Mouse (Mus musculus): ENCODE measurements at regions not wholly inside any gene's neighbourhood (a gene's known extent, or its start where the extent isn't known, plus 50 kb on each side); places are given as distances from the start of the nearest gene placed in this dataset.
A peak's percentile ranks its signal among the peaks of the same experiment; 100 is the strongest.

DNA sequence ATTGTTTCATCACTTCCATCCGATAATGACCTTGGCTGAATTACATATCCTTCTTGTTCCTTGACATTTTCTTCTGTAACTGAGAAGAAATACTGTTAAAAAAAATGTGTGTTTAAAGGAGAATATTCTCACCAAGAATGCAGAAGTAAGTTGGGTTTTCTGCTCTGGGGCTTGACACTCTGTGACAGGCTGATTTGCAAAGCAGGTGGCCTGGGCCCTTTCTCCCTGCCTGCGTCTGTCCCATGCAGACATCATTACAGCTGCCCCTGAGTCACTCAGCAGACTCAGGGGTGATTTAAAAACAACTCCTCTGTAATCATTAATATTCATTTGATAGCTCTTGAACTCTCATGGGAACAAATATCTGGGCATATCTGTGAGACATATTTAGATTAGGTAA lies 229.4 kb upstream of the Synpr start:
- DNase-seq (ENCODE audit: low read depth, low spot score), result no peak

DNA sequence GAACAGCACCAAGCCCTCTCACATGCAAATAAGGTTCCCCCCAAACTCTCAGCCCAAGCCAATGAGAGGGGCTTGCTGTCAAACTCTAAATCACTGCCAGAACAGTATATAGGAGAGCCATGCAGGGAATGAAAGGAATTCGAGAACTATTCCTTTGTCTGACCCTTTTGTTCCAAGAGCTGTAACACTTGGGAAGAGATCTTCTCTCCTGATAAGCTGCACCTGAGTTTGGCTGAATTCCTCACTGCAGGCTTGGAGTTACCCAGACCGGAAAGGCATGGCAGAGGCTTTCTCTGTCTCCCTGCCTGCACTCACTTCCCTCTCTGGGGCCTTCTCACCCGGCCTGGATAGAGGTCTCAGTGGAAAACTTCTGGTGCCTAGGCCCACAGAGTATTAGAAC lies 219.7 kb upstream of the Cadps start:
- peak; percentile 70 for DNase-seq (ENCODE audit: low read depth, low spot score)

DNA sequence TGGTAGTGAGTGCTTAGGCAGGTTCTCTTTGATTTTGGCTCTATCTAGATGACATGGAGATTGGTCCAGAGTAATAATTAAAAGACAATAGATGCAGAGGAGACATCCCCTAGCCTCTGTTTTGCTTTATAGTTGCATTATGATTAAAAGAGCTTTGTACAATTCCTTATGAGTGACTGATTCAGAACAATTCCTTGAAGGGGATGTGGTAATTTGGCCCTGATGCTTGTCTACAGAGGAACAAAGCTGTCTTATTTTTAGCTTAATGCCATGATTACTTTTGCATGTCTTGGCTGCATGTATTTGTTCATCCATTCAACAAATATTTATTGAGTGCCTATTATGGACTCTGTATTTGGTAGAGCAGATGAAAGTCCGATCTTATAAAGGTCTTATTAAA lies 218.9 kb upstream of the Cadps start:
- no peak for DNase-seq (ENCODE audit: low read depth, low spot score)

DNA sequence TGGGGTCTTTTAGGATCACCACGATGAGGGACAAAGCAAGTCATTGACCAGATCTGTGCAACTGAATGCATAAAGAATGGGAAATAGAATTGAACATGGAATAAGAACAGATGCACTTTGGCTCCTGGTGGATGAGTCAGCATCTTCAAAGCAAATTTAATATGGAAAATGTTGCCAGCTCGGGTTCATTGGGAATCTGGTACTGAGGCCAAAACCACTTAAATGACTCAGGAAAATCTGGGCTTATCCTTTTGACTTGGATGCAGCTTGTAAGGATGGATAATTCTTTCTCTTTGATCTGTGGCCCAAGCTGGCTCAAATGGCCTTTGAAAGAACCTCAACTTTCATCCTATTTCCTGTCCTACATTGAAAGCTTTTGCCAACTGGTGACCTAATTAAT lies 217.3 kb upstream of the Cadps start:
- DNase-seq (ENCODE audit: low read depth, low spot score), result no peak

DNA sequence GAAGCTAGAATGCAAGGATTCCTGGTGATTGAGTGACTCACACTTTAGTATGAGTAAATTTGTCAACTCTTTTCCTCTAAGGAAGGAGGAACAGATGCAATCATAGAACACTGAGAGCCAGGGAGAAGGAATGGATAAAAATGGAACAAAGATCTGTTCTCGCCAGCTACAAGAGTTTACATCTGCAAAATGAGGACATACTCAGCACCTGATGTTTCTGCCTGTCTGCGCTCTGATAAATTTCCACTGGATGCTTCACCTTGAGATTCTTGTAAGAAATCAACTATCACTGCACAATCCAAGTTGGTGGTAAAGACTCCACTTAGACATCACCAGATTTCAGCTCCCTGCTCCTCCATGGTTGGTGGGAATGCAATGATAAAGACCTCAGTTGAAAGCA lies 214.5 kb upstream of the Cadps start:
- DNase-seq (ENCODE audit: low read depth, low spot score), result no peak

DNA sequence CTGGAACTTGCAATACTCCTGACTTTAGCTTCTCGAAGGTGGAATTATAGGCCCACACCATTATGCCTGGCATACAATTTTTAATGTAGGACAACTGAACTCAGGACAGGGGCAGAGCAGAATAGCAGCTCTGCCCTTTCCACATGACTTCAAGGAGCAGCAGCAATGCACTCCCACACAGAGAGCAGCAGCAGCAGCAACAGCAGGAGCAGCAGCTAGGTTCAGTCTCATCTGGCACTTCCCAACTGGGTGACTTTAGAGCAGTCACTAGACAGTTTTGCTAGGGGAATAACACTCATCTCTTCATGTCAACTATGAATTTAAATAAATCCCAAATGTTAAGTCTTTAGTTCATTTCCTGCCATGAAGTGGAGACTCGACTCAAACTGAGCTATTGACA lies 206.9 kb upstream of the Cadps start:
- DNase-seq (ENCODE audit: low read depth, low spot score), result no peak

DNA sequence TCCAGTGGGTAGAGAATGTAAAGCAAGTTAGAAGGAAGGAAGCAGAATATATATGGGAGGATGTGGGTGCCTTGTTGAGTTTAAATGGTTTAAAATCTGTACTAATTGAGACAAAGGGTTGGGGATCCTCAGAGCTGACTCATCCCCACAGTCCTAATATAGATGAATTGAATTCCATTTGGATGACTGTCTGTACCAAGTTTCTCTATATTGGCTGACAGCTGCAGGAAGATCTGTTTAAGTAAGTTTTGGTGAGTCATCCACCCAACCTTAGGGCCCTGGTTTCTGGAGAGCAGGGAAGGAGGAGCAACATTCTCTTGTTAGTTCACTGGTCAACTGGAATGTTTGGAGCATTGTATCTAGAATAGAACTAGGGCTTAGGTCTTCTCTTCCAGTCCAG lies 199.9 kb upstream of the Cadps start:
- no peak for DNase-seq (ENCODE audit: low read depth, low spot score)

DNA sequence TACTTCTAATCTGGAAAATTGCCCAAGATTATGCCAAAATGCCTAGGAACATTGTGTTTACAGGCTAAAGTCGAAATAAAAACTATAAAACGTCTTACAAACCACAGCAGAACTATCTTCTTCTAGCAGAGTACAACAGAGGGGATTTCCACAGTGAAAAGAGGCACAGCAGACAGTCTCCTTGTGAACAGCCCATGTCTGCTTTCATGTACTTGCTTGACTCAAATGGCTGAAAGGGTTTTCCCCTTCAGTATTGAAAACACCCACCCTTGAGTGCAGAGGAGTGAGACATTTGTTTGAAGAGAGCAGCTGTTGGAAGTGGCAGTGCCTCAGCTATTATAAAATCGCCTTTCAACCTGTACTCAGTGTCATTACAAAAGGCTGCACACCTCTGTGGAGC lies 188.2 kb upstream of the Cadps start:
- no peak for DNase-seq (ENCODE audit: low read depth, low spot score)

DNA sequence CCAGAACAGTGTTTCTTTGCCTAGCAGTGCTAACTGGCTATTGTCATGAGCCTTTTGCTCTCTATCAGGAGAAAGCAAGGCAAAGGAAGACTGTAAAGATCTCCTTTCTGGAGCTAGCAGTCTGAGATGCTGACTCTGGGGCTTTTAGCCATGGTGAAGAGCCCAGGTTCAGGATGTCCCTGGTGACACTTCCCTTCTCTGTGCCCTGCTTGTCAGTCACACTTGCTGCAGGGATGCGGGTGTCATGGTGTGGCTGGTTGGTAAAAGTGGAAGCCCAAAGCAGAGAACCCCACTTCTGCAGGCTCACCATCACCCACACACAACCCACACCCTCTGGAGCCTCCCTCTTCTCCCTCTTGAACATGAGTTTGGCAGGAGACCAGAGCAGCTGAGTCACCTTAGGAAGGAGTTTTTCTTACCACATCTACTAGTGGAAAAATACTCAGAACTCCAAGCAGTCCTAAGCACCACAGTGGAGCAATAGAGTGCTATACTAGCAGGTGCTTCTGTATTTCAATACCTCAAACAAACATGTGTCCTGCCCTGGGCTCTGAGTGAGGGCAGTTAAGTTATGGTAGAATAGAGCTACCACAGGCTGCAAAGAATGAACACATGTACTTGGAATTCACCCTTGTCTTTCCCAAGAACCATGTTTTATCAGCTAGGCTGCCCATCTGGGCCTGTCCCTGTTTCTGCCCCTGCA lies 178.3 kb upstream of the Cadps start:
- DNase-seq (ENCODE audit: low read depth, low spot score), result no peak

DNA sequence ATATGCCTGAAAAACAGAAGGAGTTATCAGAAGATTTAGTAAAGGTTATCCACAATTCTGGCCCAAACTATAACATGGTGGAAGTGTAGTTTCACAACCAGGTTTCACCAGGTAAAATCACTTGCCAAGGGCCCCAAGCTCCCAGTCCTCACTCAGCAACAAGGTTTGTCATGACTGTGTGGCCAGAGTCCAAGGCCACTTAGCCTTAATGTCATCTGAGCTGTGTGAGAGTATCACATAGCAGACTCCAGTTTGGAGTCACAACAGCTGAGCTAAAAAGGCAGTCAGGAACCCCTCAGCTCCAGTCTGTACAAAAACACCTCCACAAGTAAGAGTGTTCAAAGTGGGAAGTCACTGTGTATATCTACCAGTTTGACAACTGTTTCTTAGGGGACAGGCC lies 156.5 kb upstream of the Cadps start:
- no peak for DNase-seq (ENCODE audit: low read depth, low spot score)

DNA sequence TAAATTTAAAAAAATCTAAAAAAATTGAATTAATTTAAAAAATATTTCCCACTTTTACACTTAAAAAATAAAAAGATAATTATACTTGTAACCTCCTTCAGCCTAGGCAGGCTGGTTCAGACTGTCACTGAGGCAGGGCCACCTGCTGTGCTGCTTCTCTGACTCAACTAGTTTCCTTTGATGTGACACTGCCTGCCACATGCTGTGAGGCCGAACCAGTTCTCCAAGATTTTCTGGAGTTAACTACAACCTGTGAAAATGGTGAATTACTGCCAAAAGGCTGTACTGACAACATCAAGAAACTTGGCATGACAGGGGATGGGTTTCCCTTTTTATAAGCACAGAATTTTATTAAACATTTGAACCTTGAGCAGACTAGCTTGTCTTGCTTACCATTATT lies 143.6 kb upstream of the Cadps start:
- peak; percentile 59 for DNase-seq (ENCODE audit: low read depth, low spot score)

DNA sequence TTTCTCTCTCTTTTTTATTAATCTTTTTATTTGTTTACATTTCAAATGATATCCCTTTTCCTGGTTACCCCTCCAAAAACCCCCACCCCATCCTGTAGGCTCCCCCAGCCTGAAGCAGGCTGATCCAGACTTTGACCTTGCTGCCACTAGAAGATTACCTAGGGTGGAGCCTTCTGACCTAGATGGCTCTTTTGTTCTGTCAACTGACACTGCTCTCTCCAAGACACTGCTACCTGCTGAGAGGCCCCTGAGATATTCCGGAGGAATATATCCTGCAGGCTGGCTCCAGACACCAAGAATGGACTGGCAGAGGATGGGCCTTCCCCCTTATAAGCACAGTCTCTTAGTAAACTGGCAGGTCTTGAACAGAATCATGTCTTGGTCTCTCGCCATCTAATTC lies 135.0 kb upstream of the Cadps start:
- DNase-seq (ENCODE audit: low read depth, low spot score), result peak; percentile 62

DNA sequence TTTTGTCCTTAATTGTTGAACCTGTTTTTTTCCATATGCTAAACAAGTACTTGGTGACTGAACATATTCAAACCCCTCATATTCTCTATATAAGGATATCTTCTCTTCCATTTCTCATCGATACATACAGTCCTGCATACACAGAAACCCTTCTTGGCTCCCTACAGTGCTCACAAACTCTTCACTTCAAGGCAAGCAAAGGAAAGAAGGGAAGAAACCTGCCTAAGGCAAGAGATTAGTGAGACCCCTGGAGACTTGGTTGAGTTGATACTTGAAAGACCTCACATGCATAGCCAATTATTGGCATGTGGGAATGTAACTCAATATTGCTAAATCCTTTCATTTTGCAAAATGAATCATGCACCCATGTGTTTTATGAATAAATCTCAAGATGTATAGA lies 128.0 kb upstream of the Cadps start:
- no peak for DNase-seq (ENCODE audit: low read depth, low spot score)

DNA sequence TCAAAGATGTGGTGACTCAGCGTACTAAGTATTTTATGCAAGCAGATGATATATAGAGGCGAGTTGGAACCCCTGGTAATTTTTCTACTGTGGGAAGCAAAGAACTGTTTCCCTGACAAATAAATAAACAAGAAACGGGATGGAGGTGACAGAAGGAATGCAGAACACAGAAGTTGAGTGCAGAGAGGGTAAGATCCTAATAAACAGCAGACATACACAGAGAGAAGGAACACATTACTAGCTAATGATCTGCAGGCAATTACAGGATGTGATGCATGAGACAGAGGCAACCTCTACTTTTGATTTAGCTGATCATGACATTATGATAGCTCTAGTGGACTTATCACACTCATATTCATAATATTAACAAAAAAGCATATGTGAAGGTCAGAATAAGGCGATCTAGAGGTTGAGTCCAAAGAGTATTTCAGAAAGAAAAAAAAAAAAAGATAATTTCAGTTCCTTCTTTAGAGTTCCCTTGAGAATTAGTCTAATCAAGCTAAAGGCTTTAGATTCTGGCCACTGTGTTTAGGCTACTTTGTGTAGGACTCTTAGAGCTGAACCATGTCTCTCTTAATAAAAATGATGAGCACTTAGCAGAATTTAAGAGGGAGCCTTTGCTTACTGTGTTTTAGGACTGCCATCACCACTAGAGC lies 115.9 kb upstream of the Cadps start:
- no peak for DNase-seq (ENCODE audit: low read depth, low spot score)

DNA sequence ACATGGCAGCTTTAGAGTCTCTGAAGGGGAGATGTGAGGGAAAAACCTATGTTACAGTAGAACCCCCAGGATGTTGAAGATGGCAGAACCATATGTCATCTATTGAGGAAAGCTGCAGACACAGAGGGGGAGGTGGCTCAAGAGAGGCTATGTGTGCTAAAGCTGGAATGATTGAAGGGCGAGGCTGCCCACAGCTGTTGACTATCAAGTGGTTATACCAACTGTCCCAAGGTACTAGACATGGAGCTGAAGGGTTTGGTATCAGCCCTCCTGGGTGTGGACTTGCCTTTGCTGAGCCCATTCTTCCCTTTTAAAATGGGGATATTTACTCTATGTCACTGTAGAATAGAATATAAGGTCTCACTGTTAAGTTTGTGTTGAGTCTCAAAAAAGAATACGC lies 113.5 kb upstream of the Cadps start:
- no peak for DNase-seq (ENCODE audit: low read depth, low spot score)

DNA sequence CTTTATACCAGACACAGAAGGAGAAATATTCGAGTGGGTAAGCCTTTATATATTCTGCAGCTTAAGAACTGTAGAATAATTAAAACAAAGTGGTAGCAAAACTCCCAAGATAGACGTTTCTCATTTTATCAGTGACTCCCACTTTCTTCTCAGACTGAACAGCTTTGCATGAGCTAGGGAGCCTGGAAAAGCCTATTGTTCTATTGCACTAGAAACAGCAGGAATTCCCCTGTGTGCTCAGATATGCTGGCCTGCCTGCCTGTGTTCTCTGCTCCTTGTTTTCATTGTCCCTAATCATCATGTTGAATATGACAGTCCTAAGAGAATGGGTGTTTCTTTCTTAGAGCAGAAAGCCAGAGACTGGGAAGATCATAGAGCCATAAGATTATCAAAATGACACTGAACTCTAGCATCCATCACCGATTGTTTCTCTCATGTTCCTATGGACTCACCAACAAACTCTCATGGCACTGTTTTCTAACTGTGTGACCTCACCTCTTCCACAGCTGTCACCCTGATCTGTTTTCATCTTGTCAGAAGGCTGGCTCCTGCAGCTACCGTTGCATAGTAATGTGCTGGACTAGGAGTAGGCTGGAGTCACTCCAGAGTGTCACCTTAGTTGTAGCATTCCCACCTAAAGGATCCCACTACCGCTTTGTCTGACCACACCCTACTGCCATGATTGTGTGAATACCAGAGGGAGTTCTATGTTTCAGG lies 108.9 kb upstream of the Cadps start:
- peak; percentile 20 for DNase-seq (ENCODE audit: low read depth, low spot score)

DNA sequence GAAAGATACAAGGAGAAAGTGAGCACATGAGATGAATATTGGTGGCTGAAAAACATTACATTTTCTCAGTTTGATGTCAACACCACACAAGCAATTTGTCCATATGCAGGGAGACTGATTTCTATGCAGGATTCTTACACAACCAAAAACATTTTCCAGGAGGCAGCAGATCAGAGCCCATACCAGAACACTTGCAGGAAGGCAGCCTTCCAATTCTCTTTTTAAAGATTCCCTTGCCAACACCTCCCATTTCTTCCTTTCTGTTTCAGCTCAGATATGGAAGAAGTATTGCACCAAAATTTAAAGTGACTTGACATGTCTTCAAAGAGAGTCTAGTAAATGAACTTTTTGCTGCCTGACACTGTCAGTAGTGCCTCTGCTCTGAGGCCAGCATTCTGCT lies 100.7 kb upstream of the Cadps start:
- no peak for DNase-seq (ENCODE audit: low read depth, low spot score)

DNA sequence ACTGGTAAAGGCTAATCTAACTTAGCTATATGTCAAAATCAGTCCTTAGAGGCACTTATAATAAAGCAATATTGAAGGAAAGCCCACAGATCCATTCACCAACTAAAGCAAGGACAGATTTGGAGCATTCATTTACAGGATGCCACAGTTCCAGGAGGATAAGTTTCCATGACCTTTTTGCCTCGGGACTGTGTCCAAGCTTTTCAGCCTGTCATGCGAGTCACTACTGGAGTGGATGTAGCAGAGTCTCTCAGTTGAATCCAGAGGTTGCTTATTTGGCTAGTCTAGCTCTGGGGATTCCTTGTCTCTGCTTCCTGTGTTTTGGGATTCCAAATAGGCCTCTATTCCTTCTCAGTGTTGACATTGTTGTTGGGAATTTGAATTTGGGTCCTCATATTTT lies 92.6 kb upstream of the Cadps start:
- DNase-seq (ENCODE audit: low read depth, low spot score), result no peak

DNA sequence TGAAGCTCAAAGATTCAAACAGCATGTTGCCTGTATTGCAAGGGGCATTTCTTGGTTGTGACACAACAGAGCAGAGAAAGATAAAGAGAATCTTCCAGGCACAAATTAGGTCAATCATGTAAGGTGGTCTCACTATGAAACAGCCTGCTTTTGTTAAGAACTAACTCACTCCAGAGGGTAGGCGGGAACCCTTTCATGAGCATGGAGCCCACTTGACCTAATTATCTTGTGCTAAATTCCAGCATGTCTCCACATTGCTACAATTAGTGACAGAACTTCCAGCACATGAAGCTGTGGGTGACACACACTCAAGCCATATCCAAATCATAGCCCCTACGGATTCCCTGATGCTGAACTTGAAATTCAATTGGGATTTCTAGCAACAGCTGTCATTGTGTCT lies 91.1 kb upstream of the Cadps start:
- no peak for DNase-seq (ENCODE audit: low read depth, low spot score)

DNA sequence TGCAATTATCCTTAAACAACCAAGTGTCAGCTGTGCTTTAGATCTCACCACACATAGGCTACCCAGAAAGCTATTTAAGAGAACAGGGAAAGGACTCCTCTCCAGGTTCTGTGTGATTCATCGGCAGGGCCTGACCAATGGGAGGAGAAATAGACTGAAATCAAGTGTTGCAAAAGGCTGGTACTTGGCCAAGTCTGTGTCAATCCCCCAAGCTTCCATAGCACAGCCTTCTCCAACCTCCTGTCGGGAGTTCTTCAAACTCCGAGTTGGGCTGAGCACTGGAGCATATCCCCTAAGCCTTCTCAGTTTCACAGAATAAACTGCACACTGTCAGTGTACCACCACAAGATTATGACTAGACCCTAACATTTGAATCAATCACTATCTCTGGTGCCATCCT lies 90.5 kb upstream of the Cadps start:
- DNase-seq (ENCODE audit: low read depth, low spot score), result no peak

DNA sequence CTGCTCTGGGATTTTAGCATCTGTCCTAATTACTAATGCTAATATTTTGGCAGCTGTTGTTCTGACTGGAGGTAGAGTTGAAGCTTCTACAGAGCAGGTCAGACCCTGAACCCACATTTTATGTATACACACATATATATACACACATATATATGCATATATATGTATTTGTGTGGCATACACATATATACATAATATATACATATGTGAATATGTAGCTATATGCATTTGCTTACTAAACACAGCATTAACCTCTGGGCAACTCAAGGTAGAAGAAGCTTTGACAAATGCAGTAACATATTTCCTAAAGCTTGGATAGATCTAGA lies 54.4 kb upstream of the Cadps start:
- DNase-seq (ENCODE audit: low read depth, low spot score), result no peak

DNA sequence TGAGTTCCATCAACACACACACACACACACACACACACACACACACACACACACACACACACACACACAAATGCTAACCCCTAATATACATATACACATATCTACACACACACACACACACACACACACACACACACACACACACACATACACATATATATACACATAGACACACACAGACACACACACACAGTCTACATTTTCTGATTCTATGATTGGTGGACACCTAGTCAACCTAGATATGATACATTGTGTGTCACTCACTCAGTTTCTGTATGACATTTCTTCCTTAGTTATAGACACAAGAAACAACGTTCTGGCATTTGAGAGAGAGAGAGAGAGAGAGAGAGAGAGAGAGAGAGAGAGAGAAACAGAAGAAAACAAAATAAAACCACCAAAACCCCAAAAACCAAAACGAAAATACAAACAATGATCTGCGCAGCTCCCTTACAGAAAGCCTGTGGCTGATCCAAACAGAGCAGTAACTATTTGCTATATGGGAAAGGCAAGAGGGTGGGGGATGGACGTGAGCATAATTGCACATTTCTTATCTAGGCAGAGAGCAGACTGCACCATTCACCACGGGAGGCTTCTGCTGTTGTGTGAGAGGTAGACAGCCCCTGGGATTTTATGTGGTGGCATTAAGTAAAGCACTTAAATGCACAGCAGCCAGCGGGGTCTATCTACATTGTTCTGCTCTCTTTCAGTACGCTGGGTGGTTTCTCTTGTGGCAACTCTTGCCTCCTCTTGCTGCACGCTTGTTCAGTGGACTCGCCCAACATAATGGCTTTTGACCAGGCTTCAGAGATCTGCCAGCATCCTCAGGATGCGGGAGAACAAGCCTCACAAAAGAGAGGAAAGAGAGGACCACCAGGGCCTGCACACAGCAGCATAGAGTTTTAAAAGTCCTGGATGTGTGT lies 53.8 kb upstream of the Cadps start:
- peak; percentile 19 for DNase-seq (ENCODE audit: low read depth, low spot score)

All from R1 (cell line).